Mouse (Mus musculus) thymus, adult 2 months (tissue): Measurements from ENCODE around the gene Ephb3. TPM values are rescaled to one million over a fixed set of nuclear protein-coding genes. Genes with fewer than 3 reads are reported as not detected.
A peak's percentile ranks its signal among the peaks of the same experiment; 100 is the strongest.

Experiments used
- DNase-seq: peaks from one replicate; pipeline ENCODE4 v3.0.0; 2021
- H3K27ac ChIP-seq: fragments of 200-500 bp; 2 replicates; pipeline ENCODE4 v1.5.1; 2012; ENCODE audit warnings: low read length, control low read depth; ENCODE audit not compliant: control insufficient read depth, insufficient read depth
- H3K27me3 ChIP-seq: fragments of 200-500 bp; 2 replicates; pipeline ENCODE4 v1.6.1; 2012; ENCODE audit warnings: mild to moderate bottlenecking, low read length, moderate library complexity, mixed read lengths; ENCODE audit not compliant: control insufficient read depth, insufficient read depth
- H3K36me3 ChIP-seq: fragments of 200-500 bp; 2 replicates; pipeline ENCODE4 v1.6.1; 2012; ENCODE audit warnings: mild to moderate bottlenecking, low read length, moderate library complexity; ENCODE audit not compliant: control insufficient read depth, insufficient read depth
- H3K4me1 ChIP-seq: fragments of 200-500 bp; replicated peaks from 2 replicates; pipeline ENCODE4 v1.6.1; 2012; ENCODE audit warnings: low read length; ENCODE audit not compliant: control insufficient read depth, insufficient read depth
- H3K4me3 ChIP-seq: fragments of 200-500 bp; 2 replicates; pipeline ENCODE4 v1.5.1; 2012; ENCODE audit warnings: mild to moderate bottlenecking, low read length, control low read depth, moderate library complexity; ENCODE audit not compliant: control insufficient read depth, insufficient read depth
- CTCF ChIP-seq: fragments of 200-500 bp; IDR thresholded peaks from 2 replicates; pipeline ENCODE4 v1.5.1; 2012; ENCODE audit warnings: mild to moderate bottlenecking, control low read depth, low read length, moderate library complexity, borderline replicate concordance; ENCODE audit not compliant: control insufficient read depth, poor library complexity, insufficient read depth; ENCODE audit errors: extremely low read depth
- POLR2A ChIP-seq: fragments of 200-500 bp; IDR thresholded peaks from 2 replicates; pipeline ENCODE4 v1.6.1; 2012; ENCODE audit warnings: mild to moderate bottlenecking, low read length, control low read depth, moderate library complexity; ENCODE audit not compliant: control insufficient read depth, poor library complexity, insufficient read depth; ENCODE audit errors: extremely low read depth
- WGBS: fragments of 180-500 bp; shearing (Covaris S2); methylation state at CpG from one replicate; pipeline ENCODE4 v1.1.7; 2018; 5-methylcytosine and 5-hydroxymethylcytosine counted together
- polyA plus RNA-seq: library from polyadenylated mRNA; depleted of rRNA; stranded (reverse); fragments of >200 nt; gene quantifications from 2 replicates; pipeline ENCODE4 v1.2.3, GENCODE M21; 2012

Gene Ephb3
- polyA plus RNA-seq, 1 experiment, result 3.8 TPM

- no peak for TF ChIP-seq POLR2A
- no peak for TF ChIP-seq CTCF
- H3K36me3 ChIP-seq, result no peaks in the 10 kb centered on the region
- H3K27me3 ChIP-seq, result peaks cover 19% of the 10 kb centered on the region
- DNase-seq, result no peak
- peaks cover 11% of the 10 kb centered on the region for H3K4me1 ChIP-seq
- 38% methylated on average over 4 of the region's 4 CpGs for WGBS
- no peak overlapping the region for H3K4me3 ChIP-seq
- no peak overlapping the region for H3K27ac ChIP-seq
Observed at GRCm38 (mm10) chr16:21247037-21247432, 42.5 kb downstream of the Ephb3 start.

- peaks cover 11% of the 10 kb centered on the region for H3K4me1 ChIP-seq
- TF ChIP-seq CTCF (no peak), POLR2A (no peak)
- DNase-seq, result peak; percentile 8
- H3K27me3 ChIP-seq, result peaks cover 19% of the 10 kb centered on the region
- H3K4me3 ChIP-seq, result 0 out of 2 replicates have a peak overlapping the region, but pooled peaks have one; percentile 5
- WGBS, result 12% methylated on average over 38 of the region's 38 CpGs
- no peaks in the 10 kb centered on the region for H3K36me3 ChIP-seq
- H3K27ac ChIP-seq, result no peak overlapping the region
Observed at GRCm38 (mm10) chr16:21247871-21248712, 43.5 kb downstream of the Ephb3 start.

- WGBS, result 12% methylated on average over 39 of the region's 39 CpGs
- Histone ChIP-seq H3K36me3 (no peaks in the 10 kb centered on the region), H3K27me3 (peaks cover 19% of the 10 kb centered on the region), H3K27ac (no peak overlapping the region), H3K4me3 (0 out of 2 replicates have a peak overlapping the region, but pooled peaks have one; percentile 5), H3K4me1 (peaks cover 11% of the 10 kb centered on the region)
- no peak for DNase-seq
- TF ChIP-seq CTCF (no peak), POLR2A (no peak)
Observed at GRCm38 (mm10) chr16:21248713-21249531, 44.4 kb downstream of the Ephb3 start.

- no peak for DNase-seq
- peaks cover 9% of the 10 kb centered on the region for H3K4me1 ChIP-seq
- WGBS, result 78% methylated on average over 11 of the region's 11 CpGs
- no peak overlapping the region for H3K27ac ChIP-seq
- H3K27me3 ChIP-seq, result peaks cover 9% of the 10 kb centered on the region
- no peak for TF ChIP-seq CTCF
- TF ChIP-seq POLR2A, result no peak
- H3K4me3 ChIP-seq, result no peak overlapping the region
- no peaks in the 10 kb centered on the region for H3K36me3 ChIP-seq
Observed at GRCm38 (mm10) chr16:21252401-21252955, 47.9 kb downstream of the Ephb3 start.

GRCm38 (mm10) chr16:21255574-21256304, 51.2 kb downstream of the Ephb3 start:
- Histone ChIP-seq H3K36me3 (no peaks in the 10 kb centered on the region), H3K4me3 (no peak overlapping the region), H3K27ac (no peak overlapping the region), H3K27me3 (no peaks in the 10 kb centered on the region), H3K4me1 (no peaks in the 10 kb centered on the region)
- WGBS, result 96% methylated on average over 11 of the region's 11 CpGs
- DNase-seq, result no peak
- TF ChIP-seq CTCF (no peak), POLR2A (no peak)
